Mouse (Mus musculus): ENCODE data around the gene Tln1.

Tln1 gene

GRCm38 (mm10) chr4:43546375-43547047, 16.0 kb downstream of the Tln1 start:
- DNase-seq: no peak

- DNase-seq: no peak
These were observed 20.4 kb downstream of the Tln1 start for GRCm38 (mm10) chr4:43542044-43542443.

GRCm38 (mm10) chr4:43536031-43536430, 26.5 kb downstream of the Tln1 start:
- DNase-seq: no peak

DNA sequence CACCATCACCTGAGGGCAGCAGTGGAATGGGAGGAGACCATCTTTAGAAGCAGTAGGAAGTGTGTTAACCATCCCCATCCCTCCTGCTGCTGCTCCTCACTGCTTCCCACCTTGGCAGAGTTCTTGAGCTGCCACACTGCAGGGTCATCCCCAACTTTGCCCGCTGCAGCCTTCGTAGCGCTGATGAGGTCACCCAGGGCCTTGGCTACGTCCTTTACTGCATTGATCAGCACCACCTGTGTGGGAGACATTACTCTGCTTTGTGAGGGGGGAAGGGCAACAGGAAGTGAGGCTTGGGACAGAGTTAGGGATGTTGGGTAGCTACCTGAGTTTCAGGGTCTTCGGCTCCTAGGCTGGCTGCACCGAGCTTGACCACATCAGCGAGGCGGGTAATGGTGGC, 26.9 kb downstream of the Tln1 start:
- DNase-seq: no peak

DNA sequence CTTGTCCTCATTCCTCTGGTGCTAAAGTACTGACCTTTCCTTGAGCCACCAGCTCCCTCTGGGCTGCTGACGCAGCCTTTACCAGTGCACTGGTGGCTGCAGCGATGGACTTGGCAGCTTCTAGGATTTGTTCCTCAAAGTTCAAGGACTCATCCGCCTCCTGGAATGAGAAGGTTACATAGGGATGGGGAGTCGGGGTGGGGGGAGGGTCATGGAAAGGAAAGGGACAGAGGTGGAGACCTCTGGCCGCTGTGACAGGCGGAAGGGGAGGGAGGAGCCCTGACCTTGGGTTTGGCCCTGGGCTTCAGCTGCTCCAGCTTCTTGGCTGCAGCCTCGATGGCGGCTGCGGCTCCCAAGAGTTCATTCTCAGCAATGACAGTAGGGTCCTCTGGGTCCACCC, 29.2 kb downstream of the Tln1 start:
- no peak for DNase-seq

DNA sequence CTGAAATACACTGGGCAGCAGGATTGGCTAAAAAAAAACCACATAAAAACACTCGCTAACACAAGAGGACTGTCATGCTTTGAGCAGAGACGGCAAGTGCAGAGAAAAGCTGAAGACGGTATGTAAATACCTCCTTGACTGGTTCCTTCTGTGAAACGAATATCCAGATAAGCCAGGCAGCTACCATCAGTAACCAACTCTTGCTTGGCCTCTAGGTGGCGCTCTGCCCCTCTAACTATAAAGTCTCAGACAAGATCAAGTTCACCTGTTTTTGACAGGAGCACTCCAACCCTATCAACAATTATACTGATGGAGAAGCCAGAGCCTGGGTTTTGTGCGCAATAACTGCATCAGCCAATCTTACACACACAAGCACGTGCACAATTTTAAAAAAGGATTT, 31.9 kb downstream of the Tln1 start:
- peak; percentile 70 for DNase-seq

GRCm38 (mm10) chr4:43530081-43530501, 32.4 kb downstream of the Tln1 start:
- DNase-seq: no peak

DNA sequence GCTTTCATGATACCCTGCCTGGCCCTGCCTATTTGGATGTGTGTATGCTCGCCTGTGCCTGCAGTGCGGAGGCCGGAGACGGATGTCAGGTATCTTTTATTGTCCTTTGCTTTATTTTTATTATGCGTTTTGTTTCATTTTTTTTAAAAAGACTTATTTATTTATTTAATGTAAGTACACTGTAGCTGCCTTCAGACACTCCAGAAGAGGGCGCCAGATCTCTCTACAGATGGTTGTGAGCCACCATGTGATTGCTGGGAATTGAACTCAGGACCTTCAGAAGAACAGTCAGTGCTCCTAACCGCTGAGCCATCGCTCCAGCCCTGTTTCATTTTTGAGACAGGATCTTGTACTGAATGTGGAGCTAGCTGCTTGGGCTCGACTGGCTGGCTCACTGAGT, 34.0 kb downstream of the Tln1 start:
- no peak for DNase-seq

DNA sequence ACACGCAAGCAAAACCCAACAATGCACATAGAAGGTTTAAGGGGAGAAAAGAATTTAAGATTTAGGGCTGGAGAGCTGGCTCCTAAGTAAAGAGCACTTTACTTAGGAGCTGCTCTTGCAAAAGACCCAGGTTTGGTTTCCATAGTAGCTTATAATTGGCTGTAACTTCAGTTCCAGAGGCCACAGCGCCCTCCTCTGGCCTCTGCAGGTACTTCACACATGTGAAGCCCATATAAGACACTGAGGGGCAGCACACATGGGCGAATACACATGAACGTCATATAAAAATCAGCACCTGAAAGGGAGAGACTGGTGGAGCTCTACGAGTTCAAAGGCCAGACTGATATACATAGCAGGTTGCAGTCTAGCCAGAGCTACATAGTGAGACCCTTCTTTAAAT, 34.6 kb downstream of the Tln1 start:
- no peak for DNase-seq

- peak; percentile 87 for DNase-seq
These were observed 42.5 kb downstream of the Tln1 start for GRCm38 (mm10) chr4:43519956-43520355.

GRCm38 (mm10) chr4:43519551-43519950, 42.9 kb downstream of the Tln1 start:
- DNase-seq: no peak

GRCm38 (mm10) chr4:43515764-43516708, 46.5 kb downstream of the Tln1 start:
- DNase-seq: no peak

- no peak for DNase-seq
These were observed 48.7 kb downstream of the Tln1 start for GRCm38 (mm10) chr4:43513791-43514190.

DNA sequence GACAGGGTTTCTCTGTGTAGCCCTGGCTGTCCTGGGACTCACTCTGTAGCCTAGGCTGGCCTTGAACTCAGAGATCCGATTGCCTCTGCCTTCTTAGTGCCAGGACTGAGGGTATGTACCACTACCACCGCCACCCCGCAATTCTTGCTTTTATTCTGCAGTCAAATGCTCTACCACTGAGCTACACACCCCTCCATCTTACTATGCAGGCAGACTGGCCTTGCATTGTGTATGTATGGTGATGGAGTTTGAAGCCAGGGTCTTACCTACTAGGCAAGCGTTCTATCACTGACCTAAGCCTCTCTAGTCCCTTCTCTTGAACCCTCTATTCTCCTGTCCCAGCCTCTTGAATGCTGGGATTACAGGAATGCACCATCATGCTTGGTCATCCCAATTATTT, 49.2 kb downstream of the Tln1 start:
- no peak for DNase-seq

GRCm38 (mm10) chr4:43512653-43513052, 49.8 kb downstream of the Tln1 start:
- DNase-seq: no peak

DNA sequence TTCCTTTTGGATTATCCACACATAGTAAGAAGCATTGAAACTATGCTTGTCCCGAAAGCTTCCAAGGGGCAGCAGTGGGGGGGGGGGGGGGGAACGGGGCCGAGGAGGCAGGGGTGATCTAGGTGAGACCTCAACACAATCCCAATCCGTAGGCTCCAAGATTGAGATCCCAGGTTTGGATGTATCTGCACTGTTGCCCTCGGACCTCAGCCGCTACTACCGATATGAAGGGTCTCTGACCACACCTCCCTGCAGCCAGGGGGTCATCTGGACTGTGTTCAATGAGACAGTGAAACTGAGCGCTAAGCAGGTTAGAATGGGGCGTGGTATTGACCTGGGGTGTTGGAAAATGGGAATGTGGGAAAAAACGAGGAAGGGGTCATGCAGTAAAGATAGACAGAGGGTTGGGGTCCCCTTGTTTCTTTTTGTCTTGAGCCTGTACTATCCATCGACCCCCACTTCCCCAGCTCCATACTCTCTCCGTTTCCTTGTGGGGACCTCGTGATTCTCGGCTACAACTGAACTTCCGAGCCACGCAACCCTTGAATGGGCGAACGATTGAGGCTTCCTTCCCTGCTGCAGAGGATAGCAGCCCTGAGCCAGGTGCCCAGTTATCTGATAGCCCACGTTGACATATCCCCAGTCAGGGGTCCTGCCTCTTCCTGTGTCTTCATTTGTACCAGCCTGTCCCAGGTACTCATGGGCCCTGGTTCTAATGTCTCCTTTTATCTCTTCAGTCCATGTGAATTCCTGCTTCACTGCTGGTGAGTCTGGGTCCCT, 50.6 kb downstream of the Tln1 start:
- DNase-seq: no peak

DNA sequence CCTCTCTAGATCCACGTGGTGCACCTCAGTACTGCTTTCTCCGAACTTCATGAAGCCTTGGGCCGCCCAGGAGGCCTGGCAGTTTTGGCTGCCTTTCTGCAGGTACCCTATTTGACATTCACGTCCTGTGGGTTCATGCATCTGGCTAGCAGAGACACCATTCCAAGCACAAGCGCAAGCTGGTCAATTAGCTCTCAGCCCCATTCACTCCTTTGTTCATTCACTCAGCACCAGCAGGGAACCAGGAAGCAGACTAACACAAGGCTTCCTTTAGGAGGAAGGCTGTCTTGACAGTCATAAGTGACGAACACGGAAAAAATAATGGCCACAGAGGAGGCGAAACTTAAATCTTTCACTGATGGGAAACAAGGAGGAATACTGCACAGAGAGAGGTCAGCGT, 53.4 kb downstream of the Tln1 start:
- no peak for DNase-seq

DNA sequence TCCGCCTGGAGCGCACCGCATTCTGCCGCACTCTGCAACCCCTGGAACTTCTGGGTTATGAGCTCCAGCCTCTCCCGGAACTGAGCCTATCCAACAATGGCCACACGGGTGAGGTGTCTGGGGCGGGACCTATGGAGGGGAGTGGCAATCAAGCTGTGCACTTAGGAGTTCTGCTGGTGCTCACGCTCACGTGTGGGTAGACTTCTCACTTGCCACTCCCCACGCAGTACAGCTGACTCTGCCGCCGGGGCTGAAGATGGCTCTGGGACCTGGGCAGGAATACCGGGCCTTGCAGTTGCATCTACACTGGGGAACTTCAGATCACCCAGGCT, 53.9 kb downstream of the Tln1 start:
- DNase-seq: peak; percentile 57

DNA sequence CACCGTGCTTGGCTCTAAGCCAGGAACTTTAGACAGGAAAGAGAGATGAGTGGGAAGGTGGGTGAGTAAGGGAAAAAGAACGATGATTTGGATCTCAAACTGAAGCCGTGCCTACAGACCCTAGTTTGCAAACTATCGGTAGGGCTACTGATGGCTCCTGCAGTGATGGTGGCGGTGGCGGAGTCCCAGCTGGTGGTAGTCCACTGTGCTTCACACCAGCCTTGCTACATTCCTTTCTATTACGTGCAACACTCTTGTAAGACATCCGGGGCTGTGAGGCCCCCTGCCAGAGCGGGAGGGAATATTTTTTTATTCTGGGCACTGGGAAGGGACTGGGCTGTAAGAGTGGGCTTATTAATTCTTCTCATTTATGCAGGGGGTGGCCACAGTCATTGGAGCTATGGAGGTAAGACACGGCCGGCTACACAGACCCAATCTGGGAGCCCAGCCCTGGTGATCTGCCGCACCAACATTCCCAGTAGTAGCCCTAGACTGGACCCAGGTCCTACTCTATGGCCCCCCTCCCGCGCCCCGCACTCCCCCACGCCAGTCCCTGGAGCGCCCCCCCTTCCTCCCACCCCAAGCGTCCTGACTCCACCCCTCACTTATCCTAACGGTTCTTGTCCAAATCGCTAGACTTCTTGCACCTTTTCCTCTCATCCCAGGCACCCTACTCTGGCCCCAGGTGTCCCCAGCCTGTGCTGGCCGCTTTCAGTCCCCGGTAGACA, 54.4 kb downstream of the Tln1 start:
- DNase-seq: peak; percentile 55

- peak; percentile 93 for DNase-seq
These were observed 55.8 kb downstream of the Tln1 start, which contains the start of gene Car9 for GRCm38 (mm10) chr4:43506536-43507185. Gene Car9, plus strand, starts transcription at chr4:43506966.

GRCm38 (mm10) chr4:43506074-43506473, 56.4 kb downstream of the Tln1 start:
- no peak for DNase-seq

DNA sequence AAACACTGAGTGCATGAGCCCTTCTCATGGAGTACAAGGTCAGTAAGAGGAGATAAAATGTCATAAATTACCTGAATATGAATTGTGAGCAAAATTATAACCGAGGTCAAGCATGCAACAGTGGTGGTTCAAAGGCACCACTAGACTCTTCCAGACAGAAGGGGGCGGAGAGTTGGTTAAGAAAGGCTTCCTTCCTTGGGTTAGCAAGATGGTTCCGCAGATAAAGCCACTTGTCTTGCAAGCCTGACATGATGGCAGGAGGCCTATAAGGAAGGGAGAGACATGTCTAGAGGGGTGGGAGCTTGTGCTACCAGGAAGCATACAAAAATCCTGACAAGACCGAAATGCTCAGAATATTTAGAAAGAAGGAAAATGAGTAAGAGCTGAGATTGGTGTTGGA, 58.2 kb downstream of the Tln1 start:
- no peak for DNase-seq
